Mouse (Mus musculus) CH12.LX (cell line): ENCODE data around the gene Spout1.

Experiments used
- CHD1 ChIP-seq: IDR thresholded peaks from 2 replicates; pipeline ENCODE4 v1.6.1; 2012; ENCODE audit warnings: low read depth, low read length, improper control_type of control experiment, inconsistent platforms
- CHD2 ChIP-seq: IDR thresholded peaks from 2 replicates; pipeline ENCODE4 v1.6.1; 2011; ENCODE audit warnings: low read length, improper control_type of control experiment
- CTCF ChIP-seq, 2 experiments: IDR thresholded peaks in 1 of 2; conservative IDR thresholded peaks in 1 of 2; 2 replicates each; pipeline ENCODE4 v1.5.1; 2011 to 2012; ENCODE audit warnings: low read depth in 2 of 2, low read length in 2 of 2, improper control_type of control experiment in 1 of 2, inconsistent platforms in 1 of 2, mild to moderate bottlenecking in 1 of 2, moderate library complexity in 1 of 2
- E2F4 ChIP-seq: IDR thresholded peaks from 2 replicates; pipeline ENCODE4 v1.6.1; 2011; ENCODE audit warnings: low read depth, low read length, improper control_type of control experiment; ENCODE audit not compliant: insufficient replicate concordance
- EP300 ChIP-seq: IDR thresholded peaks from 2 replicates; pipeline ENCODE4 v1.6.1; 2011; ENCODE audit warnings: low read length, improper control_type of control experiment
- IRF4 ChIP-seq: IDR thresholded peaks from 2 replicates; pipeline ENCODE4 v1.6.1; 2014; ENCODE audit warnings: low read depth, mild to moderate bottlenecking, inconsistent platforms, low read length, improper control_type of control experiment
- MAZ ChIP-seq: IDR thresholded peaks from 2 replicates; pipeline ENCODE4 v1.6.1; 2012; ENCODE audit warnings: low read depth, mild to moderate bottlenecking, inconsistent platforms, low read length, improper control_type of control experiment, moderate library complexity
- MYC ChIP-seq: IDR thresholded peaks from 2 replicates; pipeline ENCODE4 v1.6.1; 2011; ENCODE audit warnings: low read depth, mild to moderate bottlenecking, improper control_type of control experiment, low read length
- POLR2A ChIP-seq: IDR thresholded peaks from 2 replicates; pipeline ENCODE4 v1.6.1; 2011; ENCODE audit warnings: low read depth, mild to moderate bottlenecking, improper control_type of control experiment, low read length
- RAD21 ChIP-seq: IDR thresholded peaks from 2 replicates; pipeline ENCODE4 v1.6.1; 2011; ENCODE audit warnings: low read depth, mild to moderate bottlenecking, low read length, improper control_type of control experiment, moderate library complexity
- USF1 ChIP-seq: IDR thresholded peaks from 2 replicates; pipeline ENCODE4 v1.6.1; 2014; ENCODE audit warnings: low read depth, mild to moderate bottlenecking, inconsistent platforms, low read length, improper control_type of control experiment
- USF2 ChIP-seq: conservative IDR thresholded peaks from 2 replicates; pipeline ENCODE4 v1.6.1; 2011; ENCODE audit warnings: low read depth, low read length, improper control_type of control experiment

DNA sequence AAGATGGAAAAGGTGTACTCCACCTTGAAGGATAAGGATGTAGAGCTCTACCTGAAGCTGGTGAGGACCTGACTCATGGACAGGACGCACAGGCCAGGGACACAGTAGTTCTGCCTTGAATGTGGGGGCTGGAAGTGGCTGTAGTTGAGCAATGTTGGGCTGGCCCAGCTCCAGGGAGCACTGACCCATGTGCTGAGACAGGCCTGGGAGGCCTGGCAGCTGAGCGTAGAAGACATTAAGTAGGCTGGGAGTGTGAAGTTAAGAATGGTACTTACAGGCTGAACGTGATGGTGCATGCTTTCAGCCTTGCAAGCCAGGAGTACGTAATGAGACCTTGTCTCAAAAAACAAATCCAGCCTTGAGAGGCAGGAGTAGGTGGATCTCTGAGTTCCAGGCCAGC, 30.8 kb downstream of the Spout1 start:
- TF ChIP-seq USF1 (no peak), CTCF (conservative IDR thresholded peaks at IDR 0.05 in 1 of 2, IDR thresholded peaks at IDR 0.05 in 1 of 2; ENCODE audit: low read depth in 2 of 2, low read length in 2 of 2) (no peak), RAD21 (no peak), CHD1 (no peak), USF2 (no peak), MYC (no peak), MAZ (no peak), E2F4 (no peak), POLR2A (no peak), IRF4 (no peak), CHD2 (no peak), EP300 (no peak)
